Comparison of ENCODE assay signal across 19 mouse cellular contexts in the genomic region with DNA sequence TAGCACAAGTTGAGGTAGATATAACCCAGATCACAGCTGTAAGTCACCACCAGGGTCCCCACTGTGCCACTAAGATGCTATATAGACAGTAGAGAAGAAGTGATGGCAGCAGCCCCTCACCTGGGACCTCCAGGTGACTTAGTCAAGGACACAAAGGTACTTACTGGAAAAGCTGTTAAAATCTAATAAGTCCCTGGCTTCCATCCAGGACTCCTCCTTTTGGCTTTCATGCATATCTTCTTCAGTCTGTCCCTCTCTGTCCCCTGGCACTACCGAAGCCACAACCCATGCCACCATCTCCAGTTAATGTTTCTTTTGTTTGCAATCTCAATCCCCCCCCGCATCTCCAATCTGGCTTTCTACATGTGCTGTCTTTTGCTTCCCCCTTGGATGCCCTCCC.
DNase-seq lines count a peak whose midpoint lies in the region; ATAC-seq and TF ChIP-seq lines count a peak whose summit lies in the region.
"Had no signal": no experiment of that assay in that cellular context is flagged by ENCODE, and none has a peak within 500 bp of the region (broad histone marks: within the 10 kb centered on the region; RNA-seq: fewer than 3 reads in every experiment).

No protein-coding gene starts in this region.

- no peak overlapping the region for H3K4me2 ChIP-seq in heart, embryonic 11.5 days
- no peak overlapping the region for H3K4me2 ChIP-seq in heart, embryonic 16.5 days (ENCODE audit: low read depth, low read length)
- H3K4me2 ChIP-seq in limb, embryonic 12.5 days = 0 out of 2 replicates have a peak overlapping the region, but pooled peaks have one; percentile 18
- H3K4me2 ChIP-seq: hindbrain, embryonic 14.5 days; intestine, embryonic 15.5 days had no signal

- ATAC-seq in heart, embryonic 11.5 days (replicated peaks; ENCODE audit: insufficient number of reproducible peaks, low FRiP score, low TSS enrichment) = no peak
- no peak for ATAC-seq in heart, embryonic 16.5 days (replicated peaks; ENCODE audit: extremely low read depth, insufficient read depth, low FRiP score)
- ATAC-seq in limb, embryonic 12.5 days (ENCODE audit: insufficient number of reproducible peaks, insufficient read depth, low FRiP score, low TSS enrichment, low read depth) = no peak
- ATAC-seq: CD4-positive, CD25-positive, alpha-beta regulatory T cell, adult 4 months; intestine, embryonic 15.5 days had no signal

- no peak overlapping the region for H3K9ac ChIP-seq in heart, embryonic 11.5 days (ENCODE audit: low read depth, low read length)
- H3K9ac ChIP-seq in heart, embryonic 16.5 days (ENCODE audit: low read length) = no peak overlapping the region
- no peak overlapping the region for H3K9ac ChIP-seq in limb, embryonic 12.5 days (replicated peaks)
- H3K9ac ChIP-seq: hindbrain, embryonic 14.5 days; intestine, embryonic 15.5 days had no signal

- no peaks in the 10 kb centered on the region for H3K27me3 ChIP-seq in heart, embryonic 11.5 days (ENCODE audit: control insufficient read depth, insufficient read depth, low read length)
- H3K27me3 ChIP-seq in heart, embryonic 16.5 days (ENCODE audit: control insufficient read depth, insufficient read depth, low read length) = no peaks in the 10 kb centered on the region
- peaks cover 42% of the 10 kb centered on the region for H3K27me3 ChIP-seq in limb, embryonic 12.5 days
- peaks cover 68% of the 10 kb centered on the region for H3K27me3 ChIP-seq in limb, embryonic 10.5 days (ENCODE audit: low read depth, poor library complexity, severe bottlenecking)
- H3K27me3 ChIP-seq: intestine, embryonic 15.5 days had no signal

- H3K9me3 ChIP-seq in heart, embryonic 11.5 days (replicated peaks; ENCODE audit: control insufficient read depth, low read length) = no peaks in the 10 kb centered on the region
- no peaks in the 10 kb centered on the region for H3K9me3 ChIP-seq in heart, embryonic 16.5 days (replicated peaks; ENCODE audit: control insufficient read depth, low read length)
- H3K9me3 ChIP-seq in limb, embryonic 12.5 days = no peaks in the 10 kb centered on the region
- no peaks in the 10 kb centered on the region for H3K9me3 ChIP-seq in limb, embryonic 10.5 days (replicated peaks)
- H3K9me3 ChIP-seq: embryonic facial prominence, embryonic 10.5 days; hindbrain, embryonic 10.5 days; intestine, embryonic 15.5 days had no signal

- H3K36me3 ChIP-seq in heart, embryonic 11.5 days (ENCODE audit: control insufficient read depth, insufficient read depth, low read length) = no peaks in the 10 kb centered on the region
- H3K36me3 ChIP-seq in heart, embryonic 16.5 days (ENCODE audit: control insufficient read depth, insufficient read depth) = no peaks in the 10 kb centered on the region
- no peaks in the 10 kb centered on the region for H3K36me3 ChIP-seq in limb, embryonic 12.5 days
- no peaks in the 10 kb centered on the region for H3K36me3 ChIP-seq in limb, embryonic 10.5 days
- H3K36me3 ChIP-seq: embryonic facial prominence, embryonic 10.5 days; G1E; hindbrain, embryonic 10.5 days; intestine, embryonic 15.5 days had no signal

- peak overlapping the region; percentile 80 for H3K27ac ChIP-seq in gastrocnemius, adult 2 months
- peak overlapping the region; percentile 78 for H3K27ac ChIP-seq in heart, embryonic 11.5 days (ENCODE audit: low read depth, low read length)
- peak overlapping the region; percentile 71 for H3K27ac ChIP-seq in heart, embryonic 16.5 days (ENCODE audit: low read length)
- H3K27ac ChIP-seq in limb, embryonic 12.5 days = no peak overlapping the region
- H3K27ac ChIP-seq in limb, embryonic 10.5 days = no peak overlapping the region
- H3K27ac ChIP-seq: embryonic facial prominence, embryonic 10.5 days; hindbrain, embryonic 10.5 days; hindbrain, embryonic 14.5 days; intestine, embryonic 15.5 days had no signal

- TF ChIP-seq CTCF in gastrocnemius, adult 2 months (IDR thresholded peaks at IDR 0.05) = no peak

- no peak overlapping the region for H3K4me3 ChIP-seq in gastrocnemius, adult 2 months
- no peak overlapping the region for H3K4me3 ChIP-seq in heart, embryonic 11.5 days (ENCODE audit: low read depth, low read length)
- H3K4me3 ChIP-seq in heart, embryonic 16.5 days (ENCODE audit: low read length) = no peak overlapping the region
- no peak overlapping the region for H3K4me3 ChIP-seq in limb, embryonic 12.5 days (replicated peaks)
- no peak overlapping the region for H3K4me3 ChIP-seq in limb, embryonic 10.5 days
- H3K4me3 ChIP-seq: embryonic facial prominence, embryonic 10.5 days; hindbrain, embryonic 10.5 days; intestine, embryonic 15.5 days had no signal

- WGBS in heart, embryonic 11.5 days (ENCODE audit: insufficient replicate concordance) = 84% methylated on average over 2 of the region's 2 CpGs
- WGBS in heart, embryonic 16.5 days = 80% methylated on average over 2 of the region's 2 CpGs
- 97% methylated on average over 2 of the region's 2 CpGs for WGBS in limb, embryonic 12.5 days
- 90% methylated on average over 2 of the region's 2 CpGs for WGBS in limb, embryonic 10.5 days

- DNase-seq in gastrocnemius, adult 2 months = no peak
- DNase-seq in gastrocnemius, postnatal 25 days = no peak
- DNase-seq in heart, postnatal 4 days = no peak
- DNase-seq in heart, adult 9 months (ENCODE audit: low spot score in 2 of 2) = no peak
- DNase-seq in limb, embryonic 10.5 days (ENCODE audit: low spot score) = no peak
- DNase-seq: adrenal gland, adult 8-10 months; adrenal gland, postnatal 36 days; B cell, adult 2 months; gastrocnemius, postnatal 10 days; kidney, adult 8-10 months had no signal

- peaks cover 55% of the 10 kb centered on the region for H3K4me1 ChIP-seq in heart, embryonic 11.5 days (ENCODE audit: control insufficient read depth, insufficient read depth, low read length)
- peaks cover 54% of the 10 kb centered on the region for H3K4me1 ChIP-seq in heart, embryonic 16.5 days (ENCODE audit: control insufficient read depth, insufficient read depth, low read length)
- H3K4me1 ChIP-seq in limb, embryonic 12.5 days (replicated peaks) = peaks cover 29% of the 10 kb centered on the region
- H3K4me1 ChIP-seq in limb, embryonic 10.5 days = peaks cover 32% of the 10 kb centered on the region
- H3K4me1 ChIP-seq: intestine, embryonic 15.5 days had no signal

- intact Hi-C loops in gastrocnemius, adult 2 months (cut with DNase I) = loop anchor here (5.0 kb wide), 2 partner anchors 35 to 130 kb away; a partner anchor contains a TSS

Comparison
In these comparisons a context has a peak if more than half of its experiments do, and no peak if none do; other contexts are left out.
1. H3K27ac ChIP-seq: peak in gastrocnemius, adult 2 months (single experiment), heart, embryonic 11.5 days (single experiment) and heart, embryonic 16.5 days (single experiment); none in limb, embryonic 12.5 days (single experiment) and limb, embryonic 10.5 days (single experiment).